Mouse (Mus musculus): ENCODE measurements around the gene Gm20388.

Gene Gm20388

GRCm38 (mm10) chr8:123329350-123329749 is 3418.7 kb downstream of the Gm20388 start:
- DNase-seq (ENCODE audit: low read depth in 2 of 2, low spot score in 2 of 2): no peak

- no peak for DNase-seq (ENCODE audit: low read depth in 2 of 2, low spot score in 2 of 2)
These were observed 3419.3 kb downstream of the Gm20388 start for GRCm38 (mm10) chr8:123329961-123330360.

- DNase-seq (ENCODE audit: low read depth in 2 of 2, low spot score in 2 of 2): no peak
These were observed 3420.1 kb downstream of the Gm20388 start for GRCm38 (mm10) chr8:123330701-123331100.

GRCm38 (mm10) chr8:123331301-123331700 is 3420.7 kb downstream of the Gm20388 start:
- DNase-seq (ENCODE audit: low read depth in 2 of 2, low spot score in 2 of 2): no peak

GRCm38 (mm10) chr8:123331810-123332209 is 3421.2 kb downstream of the Gm20388 start:
- DNase-seq (ENCODE audit: low read depth in 2 of 2, low spot score in 2 of 2): no peak

- peak; percentile 60 to 66 for DNase-seq (ENCODE audit: low read depth in 2 of 2, low spot score in 2 of 2)
These were observed 3421.8 kb downstream of the Gm20388 start, which contains the start of gene Spire2 for GRCm38 (mm10) chr8:123332262-123333090. Gene Spire2 (plus strand): TSS chr8:123332713.

- no peak for DNase-seq (ENCODE audit: low read depth in 2 of 2, low spot score in 2 of 2)
These were observed 3422.5 kb downstream of the Gm20388 start for GRCm38 (mm10) chr8:123333091-123333587.

- no peak for DNase-seq (ENCODE audit: low read depth in 2 of 2, low spot score in 2 of 2)
These were observed 3423.2 kb downstream of the Gm20388 start for GRCm38 (mm10) chr8:123333864-123334263.

- DNase-seq (ENCODE audit: low read depth in 2 of 2, low spot score in 2 of 2): no peak
These were observed 3423.8 kb downstream of the Gm20388 start for GRCm38 (mm10) chr8:123334467-123334866.

GRCm38 (mm10) chr8:123337475-123337874 is 3426.8 kb downstream of the Gm20388 start:
- no peak for DNase-seq (ENCODE audit: low read depth in 2 of 2, low spot score in 2 of 2)

GRCm38 (mm10) chr8:123340071-123340470 is 3429.4 kb downstream of the Gm20388 start:
- DNase-seq (ENCODE audit: low read depth in 2 of 2, low spot score in 2 of 2): no peak

- DNase-seq (ENCODE audit: low read depth in 2 of 2, low spot score in 2 of 2): no peak
These were observed 3430.7 kb downstream of the Gm20388 start for GRCm38 (mm10) chr8:123341040-123342015.

- no peak for DNase-seq (ENCODE audit: low read depth in 2 of 2, low spot score in 2 of 2)
These were observed 3431.6 kb downstream of the Gm20388 start for GRCm38 (mm10) chr8:123342253-123342652.

GRCm38 (mm10) chr8:123342911-123343310 is 3432.3 kb downstream of the Gm20388 start:
- DNase-seq (ENCODE audit: low read depth in 2 of 2, low spot score in 2 of 2): no peak

GRCm38 (mm10) chr8:123343422-123343821 is 3432.8 kb downstream of the Gm20388 start:
- DNase-seq (ENCODE audit: low read depth in 2 of 2, low spot score in 2 of 2): no peak

- no peak for DNase-seq (ENCODE audit: low read depth in 2 of 2, low spot score in 2 of 2)
These were observed 3434.5 kb downstream of the Gm20388 start for GRCm38 (mm10) chr8:123345135-123345534.

GRCm38 (mm10) chr8:123345856-123346255 is 3435.2 kb downstream of the Gm20388 start:
- no peak for DNase-seq (ENCODE audit: low read depth in 2 of 2, low spot score in 2 of 2)

- DNase-seq (ENCODE audit: low read depth in 2 of 2, low spot score in 2 of 2): no peak
These were observed 3436.7 kb downstream of the Gm20388 start for GRCm38 (mm10) chr8:123347293-123347692.

- DNase-seq (ENCODE audit: low read depth in 2 of 2, low spot score in 2 of 2): no peak
These were observed 3437.7 kb downstream of the Gm20388 start for GRCm38 (mm10) chr8:123348237-123348843.

- no peak for DNase-seq (ENCODE audit: low read depth in 2 of 2, low spot score in 2 of 2)
These were observed 3438.4 kb downstream of the Gm20388 start for GRCm38 (mm10) chr8:123349073-123349472.

- no peak for DNase-seq (ENCODE audit: low read depth in 2 of 2, low spot score in 2 of 2)
These were observed 3441.5 kb downstream of the Gm20388 start for GRCm38 (mm10) chr8:123352118-123352517.
